Mouse (Mus musculus) layer of hippocampus, postnatal 36 days (tissue): ENCODE data around the gene Tmcc1. TPM values are rescaled to one million over a fixed set of nuclear protein-coding genes. Genes with fewer than 3 reads are reported as not detected.
A peak's percentile ranks its signal among the peaks of the same experiment; 100 is the strongest.
"Not testable (repeated sequence)": the region's sequence is repeated elsewhere in the genome, so short reads cannot be mapped to it uniquely, and the experiment has no call there.

Experiments used
- DNase-seq, 2 experiments: peaks; one replicate each; pipeline ENCODE4 v3.0.0; 2022
- total RNA-seq, 2 experiments: library from RNA; stranded (reverse); gene quantifications; 2 replicates each; pipeline ENCODE4 v1.2.3; 2021

The Tmcc1 gene
- total RNA-seq, 2 experiments from 2014 or later, result 80.7 to 90.9 TPM

GRCm38 (mm10) chr6:116073610-116074009 is 119.7 kb downstream of the Tmcc1 start:
- DNase-seq, result no peak

GRCm38 (mm10) chr6:116072746-116073261 is 120.5 kb downstream of the Tmcc1 start:
- DNase-seq, result no peak

GRCm38 (mm10) chr6:116072221-116072745 is 121.0 kb downstream of the Tmcc1 start:
- no peak for DNase-seq

GRCm38 (mm10) chr6:116071781-116072180 is 121.5 kb downstream of the Tmcc1 start:
- DNase-seq, result no peak

GRCm38 (mm10) chr6:116070558-116070957 is 122.7 kb downstream of the Tmcc1 start:
- no peak for DNase-seq

GRCm38 (mm10) chr6:116063516-116063915 is 129.8 kb downstream of the Tmcc1 start:
- no peak for DNase-seq

- DNase-seq, result not testable (repeated sequence)
Observed at GRCm38 (mm10) chr6:116059542-116059941, 133.7 kb downstream of the Tmcc1 start.

GRCm38 (mm10) chr6:116058541-116059300 is 134.6 kb downstream of the Tmcc1 start:
- no peak for DNase-seq

GRCm38 (mm10) chr6:116056676-116057264 is 136.5 kb downstream of the Tmcc1 start:
- peak; percentile 67 to 69 for DNase-seq

- DNase-seq, result no peak
Observed at GRCm38 (mm10) chr6:116055766-116056165, 137.5 kb downstream of the Tmcc1 start.

GRCm38 (mm10) chr6:116055001-116055471 is 138.2 kb downstream of the Tmcc1 start:
- DNase-seq, result peak; percentile 57 to 66

GRCm38 (mm10) chr6:116047896-116048295 is 145.4 kb downstream of the Tmcc1 start:
- no peak for DNase-seq

- DNase-seq, result no peak
Observed at GRCm38 (mm10) chr6:116047366-116047765, 145.9 kb downstream of the Tmcc1 start.

GRCm38 (mm10) chr6:116044039-116044438 is 149.2 kb downstream of the Tmcc1 start:
- DNase-seq, result no peak

- DNase-seq, result no peak
Observed at GRCm38 (mm10) chr6:116038222-116038621, 155.1 kb downstream of the Tmcc1 start.

GRCm38 (mm10) chr6:116037281-116037831 is 155.9 kb downstream of the Tmcc1 start:
- DNase-seq, result no peak

- no peak for DNase-seq
Observed at GRCm38 (mm10) chr6:116036555-116036954, 156.7 kb downstream of the Tmcc1 start.

- DNase-seq, result no peak
Observed at GRCm38 (mm10) chr6:116031052-116031451, 162.2 kb downstream of the Tmcc1 start.

- DNase-seq, result no peak
Observed at GRCm38 (mm10) chr6:116024666-116025065, 168.6 kb downstream of the Tmcc1 start.

- DNase-seq, result no peak
Observed at GRCm38 (mm10) chr6:116021961-116022485, 171.3 kb downstream of the Tmcc1 start.

GRCm38 (mm10) chr6:116015902-116016301 is 177.4 kb downstream of the Tmcc1 start:
- no peak for DNase-seq

GRCm38 (mm10) chr6:116014111-116014510 is 179.2 kb downstream of the Tmcc1 start:
- DNase-seq, result no peak

GRCm38 (mm10) chr6:116013687-116014086 is 179.6 kb downstream of the Tmcc1 start:
- no peak for DNase-seq
